In the genomic region with DNA sequence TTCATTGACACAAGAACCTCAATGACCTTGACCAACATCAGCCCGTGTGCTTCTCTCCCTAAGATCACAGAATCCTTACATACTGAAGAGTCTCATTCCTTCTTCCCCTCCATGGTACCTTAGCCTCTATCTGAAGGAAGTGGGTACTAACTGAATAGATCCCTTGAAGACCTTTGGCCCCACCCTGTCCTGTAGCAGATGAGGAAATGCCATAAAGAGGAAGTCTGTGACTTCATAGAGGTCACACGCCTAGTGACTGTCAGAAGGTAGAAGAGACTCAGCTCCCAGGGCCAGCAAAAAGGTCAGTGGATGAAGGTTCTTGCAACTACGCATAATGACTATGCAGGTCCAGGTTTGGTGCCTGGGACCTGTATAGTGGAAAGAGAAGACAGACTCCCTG, we compare ENCODE assay signal across 21 mouse cellular contexts. TPM values are rescaled to one million over a fixed set of nuclear protein-coding genes. Genes with fewer than 3 reads are reported as not detected.
DNase-seq lines count a peak whose midpoint lies in the region; ATAC-seq and TF ChIP-seq lines count a peak whose summit lies in the region.
"Had no signal": no experiment of that assay in that cellular context is flagged by ENCODE, and none has a peak within 500 bp of the region (broad histone marks: within the 10 kb centered on the region; RNA-seq: fewer than 3 reads in every experiment).

No protein-coding gene starts in this region.

- no peaks in the 10 kb centered on the region for H3K79me2 ChIP-seq in CH12.LX (replicated peaks; ENCODE audit: control insufficient read depth, extremely low read depth, insufficient read depth, poor library complexity, severe bottlenecking)

- no peaks in the 10 kb centered on the region for H3K9me3 ChIP-seq in lung, postnatal 0 days (ENCODE audit: low read length)
- H3K9me3 ChIP-seq in CH12.LX (replicated peaks; ENCODE audit: low read length): no peaks in the 10 kb centered on the region
- H3K9me3 ChIP-seq in embryonic facial prominence, embryonic 10.5 days: no peaks in the 10 kb centered on the region
- H3K9me3 ChIP-seq: embryonic facial prominence, embryonic 13.5 days; forebrain, embryonic 10.5 days; limb, embryonic 12.5 days; midbrain, embryonic 13.5 days had no signal

- no peak overlapping the region for H3K9ac ChIP-seq in lung, postnatal 0 days (replicated peaks; ENCODE audit: low read depth)
- no peak overlapping the region for H3K9ac ChIP-seq in CH12.LX (ENCODE audit: insufficient read depth, low read depth)
- H3K9ac ChIP-seq: embryonic facial prominence, embryonic 13.5 days; limb, embryonic 12.5 days; lung, embryonic 14.5 days; midbrain, embryonic 13.5 days had no signal

- no peak for TF ChIP-seq EP300 in lung, postnatal 0 days (IDR thresholded peaks at IDR 0.05)
- TF ChIP-seq EP300 in CH12.LX (IDR thresholded peaks at IDR 0.05; ENCODE audit: low read length): no peak

- H3K4me2 ChIP-seq in lung, postnatal 0 days (replicated peaks; ENCODE audit: low read depth, low read length): no peak overlapping the region
- no peak overlapping the region for H3K4me2 ChIP-seq in CH12.LX (ENCODE audit: insufficient read depth, low read depth, poor library complexity, severe bottlenecking)
- H3K4me2 ChIP-seq: embryonic facial prominence, embryonic 13.5 days; heart, embryonic 11.5 days; limb, embryonic 12.5 days; lung, embryonic 14.5 days; midbrain, embryonic 13.5 days had no signal

- WGBS in lung, postnatal 0 days: 74% methylated on average over 3 of the region's 3 CpGs
- 72% methylated on average over 3 of the region's 3 CpGs for WGBS in lung, adult 2 months
- 86% methylated on average over 3 of the region's 3 CpGs for WGBS in embryonic facial prominence, embryonic 10.5 days

- no peak overlapping the region for H3K4me3 ChIP-seq in lung, postnatal 0 days (ENCODE audit: low read depth, low read length)
- H3K4me3 ChIP-seq in lung, adult 2 months (replicated peaks; ENCODE audit: extremely low read depth, low read depth, low read length): no peak overlapping the region
- H3K4me3 ChIP-seq in CH12.LX (replicated peaks in 1 of 3; ENCODE audit: low read depth in 2 of 3, low read length in 2 of 3, poor library complexity in 1 of 3): peak overlapping the region in 1 of 3 experiments; percentile 26
- no peak overlapping the region for H3K4me3 ChIP-seq in embryonic facial prominence, embryonic 10.5 days
- H3K4me3 ChIP-seq: embryonic facial prominence, embryonic 13.5 days; forebrain, embryonic 10.5 days; limb, embryonic 12.5 days; midbrain, embryonic 13.5 days had no signal

- H3K27me3 ChIP-seq in lung, postnatal 0 days (replicated peaks; ENCODE audit: insufficient read depth, low read length): no peaks in the 10 kb centered on the region
- H3K27me3 ChIP-seq in CH12.LX (replicated peaks): no peaks in the 10 kb centered on the region
- H3K27me3 ChIP-seq in embryonic facial prominence, embryonic 10.5 days (replicated peaks; ENCODE audit: low read depth, poor library complexity, severe bottlenecking): no peaks in the 10 kb centered on the region
- H3K27me3 ChIP-seq: embryonic facial prominence, embryonic 13.5 days; limb, embryonic 12.5 days; midbrain, embryonic 13.5 days had no signal

- in situ Hi-C loops in CH12.LX (cut with MboI; ENCODE audit: low pct_ligation_motif_present, low pct_unique_long_range_greater_than_20kb, low sequenced_read_pairs): no loop called here

- no peak overlapping the region for H3K27ac ChIP-seq in lung, postnatal 0 days (ENCODE audit: low read length)
- no peak overlapping the region for H3K27ac ChIP-seq in CH12.LX (ENCODE audit: insufficient read depth, low read depth)
- H3K27ac ChIP-seq in embryonic facial prominence, embryonic 10.5 days (replicated peaks): no peak overlapping the region
- H3K27ac ChIP-seq: embryonic facial prominence, embryonic 13.5 days; forebrain, embryonic 10.5 days; limb, embryonic 12.5 days; midbrain, embryonic 13.5 days had no signal

- ATAC-seq in lung, postnatal 0 days: peak; percentile 14; the same call in 1 of the 2 replicates
- ATAC-seq in granulocyte monocyte progenitor cell, adult 5-6 weeks (replicated peaks; ENCODE audit: poor library complexity, severe bottlenecking): peak; percentile 96
- ATAC-seq: CD4-positive, CD25-positive, alpha-beta regulatory T cell, adult 4 months; inflammation-experienced regulatory T-cells, adult 6 months; midbrain, embryonic 13.5 days had no signal

- TF ChIP-seq CTCF in lung, postnatal 0 days (IDR thresholded peaks at IDR 0.05): no peak
- no peak for TF ChIP-seq CTCF in lung, adult 2 months (IDR thresholded peaks at IDR 0.05; ENCODE audit: insufficient read depth, low read length)
- no peak for TF ChIP-seq CTCF in CH12.LX (conservative IDR thresholded peaks at IDR 0.05 in 1 of 2, IDR thresholded peaks at IDR 0.05 in 1 of 2; ENCODE audit: low read depth in 2 of 2, low read length in 2 of 2)

- H3K36me3 ChIP-seq in lung, postnatal 0 days (ENCODE audit: insufficient read depth, low read length): no peaks in the 10 kb centered on the region
- no peaks in the 10 kb centered on the region for H3K36me3 ChIP-seq in CH12.LX (replicated peaks in 1 of 2; ENCODE audit: control insufficient read depth in 1 of 2, insufficient read depth in 1 of 2, low read length in 1 of 2)
- no peaks in the 10 kb centered on the region for H3K36me3 ChIP-seq in embryonic facial prominence, embryonic 10.5 days (replicated peaks)
- H3K36me3 ChIP-seq: embryonic facial prominence, embryonic 13.5 days; forebrain, embryonic 10.5 days; limb, embryonic 12.5 days; midbrain, embryonic 13.5 days had no signal

- dilution Hi-C loops in CH12.LX (cut with MboI; ENCODE audit: extremely low pct_ligation_motif_present, extremely low pct_unique_long_range_greater_than_20kb, low sequenced_read_pairs): no loop called here

- no peak for TF ChIP-seq POLR2A in lung, adult 2 months (IDR thresholded peaks at IDR 0.05; ENCODE audit: borderline replicate concordance, extremely low read depth, low read depth, low read length)
- TF ChIP-seq POLR2A in CH12.LX (IDR thresholded peaks at IDR 0.05; ENCODE audit: low read depth, low read length): no peak

- H3K4me1 ChIP-seq in lung, postnatal 0 days (ENCODE audit: insufficient read depth, low read depth, low read length): no peaks in the 10 kb centered on the region
- H3K4me1 ChIP-seq in lung, adult 2 months (ENCODE audit: control insufficient read depth, insufficient read depth, low read length): no peaks in the 10 kb centered on the region
- peaks cover 13 to 35% of the 10 kb centered on the region in 2 experiments for H3K4me1 ChIP-seq in CH12.LX (ENCODE audit: control insufficient read depth in 1 of 2, insufficient read depth in 2 of 2)
- no peaks in the 10 kb centered on the region for H3K4me1 ChIP-seq in embryonic facial prominence, embryonic 10.5 days
- H3K4me1 ChIP-seq: embryonic facial prominence, embryonic 13.5 days; forebrain, embryonic 10.5 days; limb, embryonic 12.5 days; midbrain, embryonic 13.5 days had no signal

- peak; percentile 37 for DNase-seq in lung, postnatal 0 days (ENCODE audit: low spot score)
- no peak for DNase-seq in lung, adult 2 months
- DNase-seq in CH12.LX (ENCODE audit: extremely low read depth): peak; percentile 56
- peak; percentile 2 for DNase-seq in naive thymus-derived CD4-positive, alpha-beta T cell, adult 2 months (ENCODE audit: low read depth)
- no peak for DNase-seq in embryonic facial prominence, embryonic 10.5 days (ENCODE audit: low spot score)
- no peak for DNase-seq in adrenal gland, adult 2 months
- DNase-seq: cerebellum, adult 11 months; cerebellum, postnatal 36 days; gastrocnemius, postnatal 25 days; heart, postnatal 36 days; kidney, postnatal 10 days; lung, embryonic 14.5 days; retina, postnatal 1 day had no signal

- TF ChIP-seq RAD21 in CH12.LX (IDR thresholded peaks at IDR 0.05; ENCODE audit: low read depth, low read length): no peak

TF ChIP-seq in CH12.LX, 34 proteins besides CTCF, POLR2A, EP300 and RAD21:
- no peak for TF ChIP-seq JUN (IDR thresholded peaks at IDR 0.05; ENCODE audit: insufficient read depth, low read depth, low read length)
- no peak for TF ChIP-seq USF2 (conservative IDR thresholded peaks at IDR 0.05; ENCODE audit: low read depth, low read length)
- TF ChIP-seq ETS1 (conservative IDR thresholded peaks at IDR 0.05; ENCODE audit: low read depth, low read length): no peak
- TF ChIP-seq CHD2 (IDR thresholded peaks at IDR 0.05; ENCODE audit: low read length): no peak
- no peak for TF ChIP-seq E2F4 (IDR thresholded peaks at IDR 0.05; ENCODE audit: insufficient replicate concordance, low read depth, low read length)
- 0 out of 2 replicates have a peak, but pooled peaks have one; percentile 29 for TF ChIP-seq BHLHE40 (IDR thresholded peaks at IDR 0.05; ENCODE audit: low read depth, low read length)
- no peak for TF ChIP-seq MXI1 (IDR thresholded peaks at IDR 0.05; ENCODE audit: low read depth, low read length)
- TF ChIP-seq TCF12 (IDR thresholded peaks at IDR 0.05; ENCODE audit: low read depth, low read length): no peak
- TF ChIP-seq MAFK (IDR thresholded peaks at IDR 0.05; ENCODE audit: insufficient replicate concordance, low read length): no peak
- TF ChIP-seq HCFC1 (IDR thresholded peaks at IDR 0.05; ENCODE audit: low read depth, low read length): no peak
- no peak for TF ChIP-seq GABPA (IDR thresholded peaks at IDR 0.05; ENCODE audit: insufficient replicate concordance, low read depth, low read length)
- TF ChIP-seq ELF1 (IDR thresholded peaks at IDR 0.05; ENCODE audit: low read depth, low read length): peak; percentile 66
- no peak for TF ChIP-seq MYC (IDR thresholded peaks at IDR 0.05; ENCODE audit: low read depth, low read length)
- no peak for TF ChIP-seq SMC3 (IDR thresholded peaks at IDR 0.05; ENCODE audit: low read depth, low read length)
- no peak for TF ChIP-seq ZMIZ1 (IDR thresholded peaks at IDR 0.05; ENCODE audit: low read depth, low read length)
- no peak for TF ChIP-seq MAX (IDR thresholded peaks at IDR 0.05; ENCODE audit: low read length)

RNA-seq across cellular contexts. Expression of a gene that starts 5.8 kb away (rescaled TPM):
- polyA plus RNA-seq in lung, postnatal 0 days (2015; fragmentation: Nextera tagmentation; extraction: Ambion mirVana): 9.4 and 10.9 TPM in 2 replicates
- polyA plus RNA-seq in lung, adult 2 months (2012; rRNA removed): 4.7 and 5.5 TPM in 2 replicates
- 9.1 and 9.7 TPM in 2 replicates for total RNA-seq in CH12.LX (2012; rRNA removed)
- 5.7 TPM in 2 replicates for total RNA-seq in CH12.LX (2014; rRNA removed)
- 8.3 and 12.6 TPM in 2 replicates for polyA plus RNA-seq in CH12.LX (2012; ENCODE audit: insufficient read length, low read depth)
- total RNA-seq in granulocyte monocyte progenitor cell, adult 5-6 weeks (2014; fragmentation: Nextera tagmentation): 7.1 and 11.6 TPM in 2 replicates
- 12.2 and 15.9 TPM in 2 replicates for total RNA-seq in granulocyte monocyte progenitor cell, adult 5-6 weeks (2017)
- polyA plus RNA-seq in embryonic facial prominence, embryonic 10.5 days (2016; fragmentation: Nextera tagmentation; extraction: Ambion mirVana): 11.8 and 13.0 TPM in 2 replicates
- total RNA-seq in adrenal gland, adult 2 months (2021): 10 to 100 TPM; 24.2 to 27.4 TPM
- 6.7 and 10.5 TPM in 2 replicates for polyA plus RNA-seq in adrenal gland, adult 2 months (2012; rRNA removed)

Comparison
In these comparisons a context has a peak if more than half of its experiments do, and no peak if none do; other contexts are left out.
1. DNase-seq: peak in lung, postnatal 0 days (single experiment), CH12.LX (single experiment) and naive thymus-derived CD4-positive, alpha-beta T cell, adult 2 months (single experiment); none in lung, adult 2 months (single experiment), embryonic facial prominence, embryonic 10.5 days (single experiment) and adrenal gland, adult 2 months (single experiment).